Mouse (Mus musculus) hindbrain, embryonic 14.5 days (tissue): ENCODE measurements at regions not wholly inside any gene's neighbourhood (a gene's known extent, or its start where the extent isn't known, plus 50 kb on each side); places are given as distances from the start of the nearest gene placed in this dataset.

Source experiments
- ATAC-seq: fragments of 200-750 bp; cut with Nextera tagmentation; 2 replicates; pipeline ENCODE4 v1.8.0; 2017; ENCODE audit warnings: moderate number of reproducible peaks, mild to moderate bottlenecking, moderate TSS enrichment, moderate library complexity; ENCODE audit not compliant: low FRiP score
- DNase-seq: peaks from one replicate; pipeline ENCODE4 v3.0.0-alpha.2; 2015; ENCODE audit warnings: low spot score
- H3K27ac ChIP-seq: fragments of 300-500 bp; sonication (generic); 2 replicates; pipeline ENCODE4 v1.5.1; 2014; ENCODE audit warnings: mild to moderate bottlenecking, moderate library complexity
- H3K27me3 ChIP-seq: fragments of 300-500 bp; sonication (generic); 2 replicates; pipeline ENCODE4 v1.6.1; 2014; ENCODE audit warnings: mild to moderate bottlenecking, low read length, mixed read lengths; ENCODE audit not compliant: control insufficient read depth, insufficient read depth
- H3K36me3 ChIP-seq: fragments of 300-500 bp; sonication (generic); replicated peaks from 2 replicates; pipeline ENCODE4 v1.6.1; 2014; ENCODE audit not compliant: control insufficient read depth, insufficient read depth
- H3K4me1 ChIP-seq: fragments of 300-500 bp; sonication (generic); replicated peaks from 2 replicates; pipeline ENCODE4 v1.6.1; 2014; ENCODE audit warnings: antibody characterized with exemption, low read length, mixed read lengths; ENCODE audit not compliant: control insufficient read depth, insufficient read depth
- H3K4me2 ChIP-seq: fragments of 300-500 bp; sonication (generic); replicated peaks from 2 replicates; pipeline ENCODE4 v1.6.1; 2014; ENCODE audit warnings: mild to moderate bottlenecking, moderate library complexity
- H3K4me3 ChIP-seq: fragments of 300-500 bp; sonication (generic); replicated peaks from 2 replicates; pipeline ENCODE4 v1.5.1; 2014; ENCODE audit warnings: mild to moderate bottlenecking, low read length
- H3K9ac ChIP-seq: fragments of 300-500 bp; sonication (generic); 2 replicates; pipeline ENCODE4 v1.6.1; 2014
- H3K9me3 ChIP-seq: fragments of 300-500 bp; sonication (generic); 2 replicates; pipeline ENCODE4 v1.6.1; 2016; ENCODE audit warnings: low read length; ENCODE audit not compliant: control insufficient read depth
- WGBS: fragments of 180-500 bp; shearing (Covaris S2); extraction: QIAGEN DNeasy Blood & Tissue Kit; methylation state at CpG from one replicate; pipeline ENCODE4 v1.1.7; 2014; 5-methylcytosine and 5-hydroxymethylcytosine counted together

DNA sequence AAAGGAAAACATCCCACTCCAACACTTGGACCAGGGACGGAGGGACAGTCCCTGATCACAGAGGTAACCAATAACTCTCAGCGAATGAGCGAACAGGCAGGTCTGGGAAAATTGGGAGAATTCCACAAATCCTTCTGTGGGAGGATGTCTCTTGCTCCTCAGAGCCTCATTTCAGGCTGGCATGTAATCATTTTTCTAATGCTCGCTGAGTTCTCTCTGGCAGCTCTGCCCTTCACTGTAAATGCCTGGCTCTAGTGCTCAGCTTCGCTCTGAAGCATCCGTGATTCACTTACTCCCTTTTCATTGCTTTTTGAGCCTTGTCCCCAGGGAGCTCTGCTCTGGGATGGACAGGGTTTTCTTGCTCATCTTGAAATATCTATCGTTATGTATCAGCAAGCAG, 283.6 kb downstream of the Tle4 start:
- no peaks in the 10 kb centered on the region for H3K27me3 ChIP-seq
- no peak for DNase-seq
- no peak overlapping the region for H3K27ac ChIP-seq
- ATAC-seq = no peak
- no peak overlapping the region for H3K4me3 ChIP-seq
- no peaks in the 10 kb centered on the region for H3K9me3 ChIP-seq
- WGBS = 58% methylated on average over 7 of the region's 7 CpGs
- no peaks in the 10 kb centered on the region for H3K36me3 ChIP-seq
- no peak overlapping the region for H3K4me2 ChIP-seq
- no peak overlapping the region for H3K9ac ChIP-seq
- H3K4me1 ChIP-seq = no peaks in the 10 kb centered on the region

DNA sequence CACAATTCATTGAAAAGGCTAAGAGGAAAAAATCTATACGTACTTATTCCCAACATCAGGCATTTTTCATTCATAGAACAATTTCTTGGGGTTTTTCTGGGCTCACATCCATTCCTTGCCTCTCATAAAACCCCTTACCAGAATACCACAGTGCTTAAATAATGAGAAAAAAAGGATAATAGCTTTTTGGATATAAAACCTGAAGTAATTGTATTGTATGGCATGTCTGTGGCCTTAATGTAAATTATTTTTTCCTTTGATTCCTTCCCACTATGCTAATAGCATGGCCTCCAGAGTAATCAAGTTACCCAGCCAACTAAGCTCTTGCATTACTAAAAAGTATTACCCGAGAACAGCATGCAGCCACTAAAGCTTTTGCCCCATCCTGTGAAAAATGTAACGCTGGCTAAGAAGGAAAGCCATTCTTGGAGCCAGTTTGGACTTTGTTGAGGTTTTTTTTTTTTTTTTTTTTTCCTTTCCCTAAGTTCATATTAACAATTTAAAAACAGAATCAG, 278.1 kb downstream of the Tle4 start:
- DNase-seq = no peak
- Histone ChIP-seq H3K9me3 (no peaks in the 10 kb centered on the region), H3K4me1 (no peaks in the 10 kb centered on the region), H3K27ac (no peak overlapping the region), H3K9ac (no peak overlapping the region), H3K4me2 (no peak overlapping the region), H3K4me3 (no peak overlapping the region), H3K27me3 (no peaks in the 10 kb centered on the region), H3K36me3 (no peaks in the 10 kb centered on the region)
- WGBS = 47% methylated on average over 3 of the region's 3 CpGs
- no peak for ATAC-seq

DNA sequence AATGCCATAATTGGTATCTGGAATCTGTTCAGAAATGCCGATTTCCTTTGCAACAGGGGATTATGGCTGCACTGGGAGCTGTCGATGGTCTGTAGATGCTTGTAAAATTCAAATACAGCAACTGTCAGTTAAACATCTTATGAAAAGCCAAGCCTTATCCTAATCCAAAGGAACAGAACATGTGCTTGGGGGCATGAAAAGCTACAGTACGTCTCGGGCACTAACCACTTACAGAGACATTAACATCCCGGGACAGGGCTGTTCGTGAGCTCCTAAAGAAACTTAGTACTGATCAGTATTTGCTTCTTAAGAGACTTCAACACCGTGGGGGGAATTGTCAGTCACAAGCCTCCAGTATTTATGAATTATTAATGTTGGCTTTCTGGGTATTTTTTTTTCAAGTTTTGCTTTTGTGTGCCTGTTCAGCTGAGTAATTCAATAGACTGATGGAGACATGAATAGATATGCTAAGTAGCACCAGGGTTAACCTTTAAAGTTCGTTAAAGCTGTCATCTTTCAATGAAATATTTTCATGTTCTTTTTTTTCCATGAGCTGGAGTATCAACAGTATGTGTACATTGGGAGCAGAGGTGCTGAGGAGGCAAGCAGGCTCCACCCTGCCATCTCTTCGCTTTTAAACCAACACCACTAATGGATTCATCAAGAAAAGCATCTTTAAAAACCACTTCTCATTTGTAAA, 272.3 kb downstream of the Tle4 start:
- DNase-seq (no peak), ATAC-seq (0 out of 2 replicates have a peak, but pooled peaks have one; percentile 31)
- H3K4me1 ChIP-seq = 0 out of 2 replicates have a peak, but pooled peaks cover 10% of the 10 kb centered on the region
- no peaks in the 10 kb centered on the region for H3K36me3 ChIP-seq
- H3K27ac ChIP-seq = no peak overlapping the region
- H3K9me3 ChIP-seq = no peaks in the 10 kb centered on the region
- no peak overlapping the region for H3K4me2 ChIP-seq
- H3K9ac ChIP-seq = no peak overlapping the region
- H3K4me3 ChIP-seq = no peak overlapping the region
- H3K27me3 ChIP-seq = no peaks in the 10 kb centered on the region
- WGBS = 31% methylated on average over 9 of the region's 9 CpGs

DNA sequence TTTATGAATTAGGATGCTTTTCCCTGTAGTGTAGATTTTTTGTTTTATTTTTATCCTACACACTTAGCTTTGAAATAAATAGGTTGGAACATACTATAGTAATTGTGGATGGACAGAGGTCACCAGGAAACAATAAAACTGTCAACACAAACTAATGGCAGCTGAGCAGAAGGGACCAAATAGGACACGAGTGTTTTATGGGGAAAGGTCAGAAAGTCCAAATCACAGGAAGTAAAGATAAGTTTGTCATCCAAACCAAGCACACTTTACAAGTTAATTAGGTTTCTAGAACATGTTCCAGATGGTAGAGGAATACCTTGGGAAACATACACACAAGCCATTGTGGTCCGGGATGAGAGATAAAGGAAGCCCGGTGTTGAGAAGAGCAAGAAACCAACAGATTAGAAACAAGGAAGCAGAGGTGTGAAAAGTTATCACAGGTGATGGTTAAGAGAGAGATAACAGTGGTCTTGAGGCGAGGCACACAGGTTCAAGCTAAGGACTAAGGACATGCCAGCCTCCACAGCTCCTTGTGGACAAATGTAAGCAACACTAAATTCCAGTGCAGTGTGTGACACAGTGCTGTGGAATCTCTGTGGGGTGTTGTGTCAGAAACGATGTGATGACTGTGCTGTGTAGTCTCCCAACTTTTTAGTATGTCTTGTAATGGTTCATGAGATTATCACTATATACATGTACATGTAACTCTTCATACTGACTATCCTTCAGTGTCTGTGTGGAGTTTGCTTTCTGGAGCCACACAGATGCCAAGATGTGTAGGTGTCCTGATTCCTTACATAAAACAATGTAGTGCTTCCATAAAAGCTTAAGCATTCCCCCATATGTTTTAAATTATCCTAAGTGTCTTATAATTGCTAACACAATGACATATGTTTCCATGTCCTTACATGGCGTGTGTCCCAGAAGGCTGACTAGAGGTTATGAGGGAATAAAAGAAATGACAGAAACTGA, 264.5 kb downstream of the Tle4 start:
- no peak overlapping the region for H3K4me2 ChIP-seq
- H3K27me3 ChIP-seq = no peaks in the 10 kb centered on the region
- H3K9me3 ChIP-seq = no peaks in the 10 kb centered on the region
- 77% methylated on average over 6 of the region's 6 CpGs for WGBS
- H3K9ac ChIP-seq = no peak overlapping the region
- no peak overlapping the region for H3K27ac ChIP-seq
- H3K4me3 ChIP-seq = no peak overlapping the region
- ATAC-seq = no peak
- no peaks in the 10 kb centered on the region for H3K36me3 ChIP-seq
- H3K4me1 ChIP-seq = peaks cover 5% of the 10 kb centered on the region; the same call in 1 of the 2 replicates
- DNase-seq = no peak

DNA sequence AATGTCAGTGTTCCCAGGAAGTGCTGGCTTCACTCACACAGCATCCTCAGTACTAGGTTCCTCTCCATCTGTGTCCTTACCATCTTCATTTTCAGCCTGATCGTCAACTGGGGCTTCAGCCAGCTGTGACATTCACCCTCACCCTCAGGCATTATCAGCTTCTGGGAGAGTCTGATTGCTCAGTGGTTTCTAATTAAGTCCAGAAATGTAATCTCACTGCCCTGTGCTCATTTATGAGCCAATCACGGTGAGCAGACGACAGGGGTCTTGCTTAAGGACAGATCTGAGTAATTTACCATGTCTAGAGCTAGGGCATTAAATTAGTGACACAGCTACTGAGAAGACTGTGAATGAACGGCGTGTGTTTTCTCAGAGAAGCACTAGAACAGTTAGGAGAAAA, 260.8 kb downstream of the Tle4 start:
- peak; percentile 65; the same call in 1 of the 2 replicates for ATAC-seq
- WGBS = 28% methylated on average over 5 of the region's 5 CpGs
- Histone ChIP-seq H3K4me3 (no peak overlapping the region), H3K4me1 (peaks cover 5% of the 10 kb centered on the region; the same call in 1 of the 2 replicates), H3K9ac (no peak overlapping the region), H3K4me2 (no peak overlapping the region), H3K36me3 (no peaks in the 10 kb centered on the region), H3K27ac (no peak overlapping the region), H3K9me3 (no peaks in the 10 kb centered on the region), H3K27me3 (no peaks in the 10 kb centered on the region)
- peak; percentile 33 for DNase-seq

DNA sequence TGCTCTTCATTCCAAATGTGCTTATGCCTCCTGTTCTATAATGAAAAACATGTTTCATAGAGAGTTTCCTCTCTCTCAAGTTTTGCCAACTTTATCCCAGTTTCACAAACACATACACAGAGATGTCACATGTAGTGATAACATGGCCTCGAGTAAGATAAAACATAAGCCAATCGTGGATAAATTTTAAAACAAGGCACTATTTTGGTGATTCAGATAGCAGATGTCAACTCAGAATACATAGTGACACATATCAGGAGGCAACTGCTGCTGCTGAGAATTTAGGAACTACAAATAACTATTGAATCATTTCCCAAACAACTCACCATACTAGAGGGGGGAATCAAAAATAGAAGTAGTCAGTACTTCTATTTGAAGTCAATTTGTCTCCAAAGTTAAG, 257.1 kb downstream of the Tle4 start:
- ATAC-seq = no peak
- 90% methylated on average over 2 of the region's 2 CpGs for WGBS

DNA sequence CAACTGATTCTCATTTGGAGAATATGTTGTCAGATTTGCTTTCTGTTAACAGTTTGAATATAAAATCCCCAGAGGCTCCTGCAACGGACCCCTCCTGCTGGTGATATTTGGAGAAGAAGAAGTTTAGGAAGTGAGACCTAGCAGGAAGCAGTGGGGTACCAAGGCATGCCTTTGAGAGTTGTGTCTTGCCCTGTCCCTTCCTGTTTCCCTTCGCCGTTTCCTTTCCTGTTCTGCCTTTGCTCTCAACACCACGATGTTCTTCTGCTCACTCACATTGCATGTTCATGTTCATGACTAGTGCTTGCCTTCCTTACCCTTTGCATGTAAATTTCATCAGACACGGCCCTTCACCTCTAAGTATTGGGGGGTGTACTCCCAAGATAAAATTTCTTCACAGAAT, 254.0 kb downstream of the Tle4 start:
- H3K9ac ChIP-seq = no peak overlapping the region
- H3K4me1 ChIP-seq = no peaks in the 10 kb centered on the region
- no peaks in the 10 kb centered on the region for H3K9me3 ChIP-seq
- no peak overlapping the region for H3K4me3 ChIP-seq
- WGBS = 82% methylated on average over 5 of the region's 5 CpGs
- H3K27me3 ChIP-seq = no peaks in the 10 kb centered on the region
- ATAC-seq = no peak
- no peak overlapping the region for H3K4me2 ChIP-seq
- no peak for DNase-seq
- H3K36me3 ChIP-seq = no peaks in the 10 kb centered on the region
- H3K27ac ChIP-seq = no peak overlapping the region

More for the DNA sequence above, 257.1 kb downstream of the Tle4 start:
- H3K9me3 ChIP-seq = no peaks in the 10 kb centered on the region
- H3K36me3 ChIP-seq = no peaks in the 10 kb centered on the region
- H3K4me2 ChIP-seq = no peak overlapping the region
- no peak overlapping the region for H3K9ac ChIP-seq
- H3K4me1 ChIP-seq = peaks cover 5% of the 10 kb centered on the region; the same call in 1 of the 2 replicates
- DNase-seq = no peak
- H3K4me3 ChIP-seq = no peak overlapping the region
- H3K27ac ChIP-seq = no peak overlapping the region
- no peaks in the 10 kb centered on the region for H3K27me3 ChIP-seq

DNA sequence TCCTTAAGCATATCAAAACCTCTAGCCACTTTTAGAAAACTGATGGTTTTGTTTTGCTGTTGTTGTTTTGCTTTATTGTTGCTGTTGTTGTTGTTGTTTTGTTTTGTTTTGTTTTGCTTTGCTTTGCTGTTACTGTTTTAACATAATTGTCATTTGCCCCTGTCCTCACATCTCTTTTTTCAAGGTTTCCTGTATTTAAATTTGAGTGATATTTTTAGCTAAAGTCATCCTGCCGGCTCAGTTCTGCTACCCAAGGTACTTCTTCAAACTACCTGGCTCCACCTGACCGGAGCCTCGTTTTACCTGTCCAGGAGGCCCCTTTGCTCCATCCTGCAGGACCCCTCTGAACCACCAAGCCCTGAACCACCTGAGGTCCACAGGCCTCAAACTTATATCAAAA, 253.4 kb downstream of the Tle4 start:
- no peak overlapping the region for H3K9ac ChIP-seq
- H3K9me3 ChIP-seq = no peaks in the 10 kb centered on the region
- no peak for DNase-seq
- H3K4me2 ChIP-seq = no peak overlapping the region
- H3K4me3 ChIP-seq = no peak overlapping the region
- 90% methylated on average over 3 of the region's 3 CpGs for WGBS
- no peak overlapping the region for H3K27ac ChIP-seq
- H3K4me1 ChIP-seq = no peaks in the 10 kb centered on the region
- H3K27me3 ChIP-seq = no peaks in the 10 kb centered on the region
- no peaks in the 10 kb centered on the region for H3K36me3 ChIP-seq
- no peak for ATAC-seq

DNA sequence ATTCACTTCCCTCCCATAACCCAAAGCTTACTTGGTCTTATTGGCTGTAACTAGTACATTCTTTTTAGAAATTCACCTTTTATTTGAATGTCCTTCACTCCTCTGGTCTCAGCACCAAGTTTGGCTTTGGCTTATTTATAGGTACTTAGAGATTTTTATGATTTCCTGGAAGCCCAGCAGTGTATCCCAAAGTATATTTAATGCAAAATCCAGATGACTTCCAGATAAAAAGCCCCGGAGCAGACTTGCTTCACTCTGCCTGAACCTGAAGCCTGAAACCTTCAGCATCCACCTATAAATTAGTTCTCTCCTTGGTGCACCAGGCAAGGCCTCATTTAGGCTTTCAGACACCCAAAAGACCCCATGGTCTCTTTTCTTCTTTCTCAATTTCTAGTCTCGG, 250.8 kb downstream of the Tle4 start:
- Histone ChIP-seq H3K4me3 (no peak overlapping the region), H3K36me3 (no peaks in the 10 kb centered on the region), H3K4me1 (no peaks in the 10 kb centered on the region), H3K9ac (no peak overlapping the region), H3K9me3 (no peaks in the 10 kb centered on the region), H3K4me2 (no peak overlapping the region), H3K27ac (no peak overlapping the region), H3K27me3 (no peaks in the 10 kb centered on the region)
- DNase-seq (no peak), ATAC-seq (no peak)
- WGBS = 58% methylated on average over 2 of the region's 2 CpGs
